Mouse (Mus musculus) neutrophil, adult 5-6 weeks (primary cell): ENCODE measurements at regions not wholly inside any gene's neighbourhood (a gene's known extent, or its start where the extent isn't known, plus 50 kb on each side); places are given as distances from the start of the nearest gene placed in this dataset.
"Not testable (repeated sequence)": the region's sequence is repeated elsewhere in the genome, so short reads cannot be mapped to it uniquely, and the experiment has no call there.

ENCODE experiments used
- ATAC-seq: fragments of 151-379, 151-347 bp; 2 replicates; pipeline ENCODE4 v1.8.0; 2017; ENCODE audit warnings: mild to moderate bottlenecking, moderate TSS enrichment; ENCODE audit not compliant: insufficient number of reproducible peaks, poor library complexity, low FRiP score, severe bottlenecking; ENCODE audit errors: extremely low read depth

GRCm38 (mm10) chr14:59075845-59076745 is 66.6 kb downstream of the 1700129C05Rik start:
- ATAC-seq, result no peak

DNA sequence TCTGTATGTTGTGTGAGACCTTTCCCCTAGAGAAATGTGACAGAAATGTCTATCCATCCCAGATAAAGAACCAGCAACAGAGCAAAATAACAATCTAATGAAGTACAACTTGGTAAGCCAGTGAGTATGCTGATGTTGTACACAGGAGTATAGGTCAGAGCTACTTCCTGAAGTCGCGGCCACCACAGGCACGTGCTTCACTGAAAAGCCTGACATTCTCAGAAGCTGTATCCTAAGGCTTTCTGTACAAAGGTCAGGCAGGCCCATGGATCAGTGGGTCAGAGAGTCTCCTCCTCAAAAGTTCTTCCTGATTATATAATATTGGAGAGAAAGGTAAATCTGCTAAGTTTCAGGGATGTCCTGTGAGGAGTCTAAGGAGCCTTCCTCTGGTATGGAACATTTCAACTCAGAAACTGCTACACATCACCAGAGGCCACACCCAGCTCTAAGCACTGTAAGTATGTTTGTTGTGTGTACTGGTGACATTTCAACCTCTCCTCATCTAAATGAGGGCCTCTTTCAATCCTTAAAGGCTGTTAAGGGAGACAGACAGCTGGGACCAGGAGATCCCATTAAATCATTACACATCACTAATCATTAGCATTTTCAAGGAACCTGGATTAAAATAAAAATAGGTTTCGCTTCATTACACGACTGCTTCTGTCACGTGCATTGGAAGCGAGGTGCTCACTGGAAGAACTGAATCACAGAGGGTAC is 70.2 kb downstream of the 1700129C05Rik start:
- no peak for ATAC-seq

GRCm38 (mm10) chr14:59070056-59070455 is 72.6 kb downstream of the 1700129C05Rik start:
- no peak for ATAC-seq

DNA sequence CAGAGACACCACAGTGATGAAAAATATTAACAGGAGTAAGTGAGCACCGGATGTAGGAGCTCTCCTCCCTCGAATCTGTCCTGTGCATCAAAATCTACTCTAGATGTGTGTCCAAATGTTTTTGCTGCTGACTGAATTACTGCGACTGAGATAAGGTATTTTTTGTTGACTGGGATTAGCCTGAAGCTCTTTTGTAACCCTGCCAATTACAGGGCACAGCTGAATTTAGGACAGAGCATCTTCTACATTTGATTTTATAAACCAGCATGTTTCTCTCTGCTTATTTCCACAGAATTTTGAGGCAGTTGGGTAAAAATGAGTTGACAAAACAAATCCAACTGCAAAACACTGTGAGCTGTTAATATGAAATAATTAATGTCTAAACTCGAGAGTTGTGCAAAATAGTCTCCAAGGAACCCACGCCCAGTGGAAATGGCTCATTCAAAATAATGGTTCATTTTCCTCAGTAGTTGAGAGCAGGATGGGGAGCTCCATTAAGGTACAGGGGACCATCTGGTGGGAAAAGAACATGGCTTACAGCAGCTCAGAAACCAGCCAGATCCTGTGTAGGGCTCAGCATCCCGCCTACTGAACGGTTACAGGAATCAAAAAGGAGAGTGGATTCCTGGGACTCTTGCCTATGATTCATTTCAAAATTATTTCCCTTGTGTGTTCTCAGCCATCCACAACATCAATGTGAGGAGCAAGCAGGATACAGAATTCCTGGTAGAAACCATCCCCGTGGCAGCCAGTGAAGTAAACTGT is 76.1 kb downstream of the 1700129C05Rik start:
- ATAC-seq, result no peak

DNA sequence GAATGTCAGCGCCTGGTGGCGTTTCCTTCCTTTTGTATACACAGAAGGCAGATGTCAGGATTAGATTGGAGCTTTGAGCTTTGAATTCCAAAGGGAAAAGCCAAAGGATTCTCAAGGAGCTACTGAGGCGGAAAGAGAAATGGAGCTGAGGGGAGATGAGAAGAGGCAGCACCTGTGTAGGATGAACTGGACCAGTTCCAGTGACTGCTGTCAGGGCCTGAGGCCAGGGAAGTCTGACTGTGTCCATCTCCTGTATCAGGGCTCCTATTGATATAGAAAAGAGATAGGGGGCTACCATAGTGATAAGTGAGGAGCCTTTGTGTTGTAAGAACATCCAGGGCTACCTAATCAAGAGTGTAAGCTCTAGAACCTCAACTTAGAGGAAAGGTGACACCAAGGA is 79.5 kb downstream of the 1700129C05Rik start:
- ATAC-seq, result no peak

DNA sequence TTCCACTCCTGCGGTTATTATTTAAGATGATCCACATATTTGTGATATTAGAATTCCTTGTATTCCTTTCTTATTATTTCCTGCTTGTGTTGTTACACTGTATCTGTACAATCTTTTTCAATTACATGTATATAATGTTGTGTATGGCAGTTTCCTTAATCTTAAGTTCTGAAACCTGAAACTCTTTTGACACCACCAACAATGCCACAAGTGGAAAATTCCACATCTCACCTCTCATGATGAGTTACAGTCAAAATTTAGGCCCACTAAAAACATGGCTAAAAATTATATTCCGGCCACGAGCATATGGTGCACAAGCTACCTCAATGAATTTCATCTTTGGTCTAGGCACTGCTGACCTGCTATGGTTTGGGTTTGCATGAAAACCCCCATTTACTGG is 85.9 kb downstream of the 1700129C05Rik start:
- ATAC-seq, result no peak

DNA sequence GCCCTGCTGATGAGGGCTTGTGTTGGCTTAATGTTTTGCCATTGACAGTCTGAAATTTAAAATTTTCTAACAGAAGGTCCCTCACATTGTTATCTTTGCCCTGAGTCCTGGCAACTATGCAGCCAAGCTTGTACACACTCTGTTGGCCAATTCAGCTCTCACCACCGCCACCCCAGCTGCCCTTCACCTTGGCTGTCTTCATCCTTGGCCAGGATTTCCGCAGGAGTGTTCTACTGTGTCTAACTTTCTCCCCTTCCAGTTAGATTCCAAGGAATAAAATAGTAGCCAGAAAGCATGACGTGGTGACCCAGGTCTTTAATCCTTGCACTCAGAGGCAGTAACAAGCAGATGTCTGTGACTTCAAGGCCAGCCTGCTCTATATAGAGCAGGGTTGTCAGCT is 87.4 kb downstream of the 1700129C05Rik start:
- no peak for ATAC-seq

DNA sequence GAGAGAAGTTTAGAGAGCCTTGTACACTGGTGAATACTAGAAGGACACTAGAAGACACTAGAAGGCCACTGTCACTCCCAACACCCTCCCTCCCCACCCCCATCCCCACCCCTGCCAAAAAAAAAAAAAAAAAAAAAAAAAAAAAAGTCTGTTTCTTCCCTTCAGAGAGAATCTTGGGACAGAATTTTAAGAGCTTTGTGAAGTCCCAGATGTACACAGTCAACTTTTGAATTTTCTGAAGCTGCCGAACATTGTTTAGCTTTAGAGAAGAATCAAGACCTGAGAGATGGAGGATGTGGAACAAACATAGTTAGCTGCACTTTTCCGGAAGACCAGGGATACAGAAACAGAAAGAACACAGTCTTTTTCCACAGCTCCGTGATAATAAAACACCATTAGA is 90.3 kb downstream of the 1700129C05Rik start:
- ATAC-seq, result no peak

- ATAC-seq, result no peak
These were observed 91.2 kb downstream of the 1700129C05Rik start for GRCm38 (mm10) chr14:59051478-59051879.

DNA sequence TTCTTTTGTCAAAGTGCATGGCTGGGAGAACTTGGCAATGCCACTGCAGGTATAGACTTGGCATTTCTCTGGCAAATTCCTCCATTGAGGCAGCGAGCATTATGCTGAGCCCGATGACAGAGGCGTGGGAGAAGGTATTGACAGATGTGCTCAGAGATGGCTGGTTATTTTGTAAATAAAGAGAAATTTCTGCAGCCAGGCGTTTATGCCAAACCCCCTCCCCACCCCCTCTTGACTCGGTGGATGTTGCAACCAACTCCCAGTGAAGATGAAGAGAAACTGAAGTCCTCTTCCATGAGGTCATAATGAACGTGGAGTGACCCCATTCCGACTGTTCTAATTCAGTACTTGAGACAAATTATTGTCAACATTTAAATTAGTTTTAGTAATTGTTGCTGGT is 97.0 kb downstream of the 1700129C05Rik start:
- ATAC-seq, result no peak

GRCm38 (mm10) chr14:59045235-59045634 is 97.5 kb downstream of the 1700129C05Rik start:
- no peak for ATAC-seq

- no peak for ATAC-seq
These were observed 100.5 kb downstream of the 1700129C05Rik start for GRCm38 (mm10) chr14:59042152-59042551.

DNA sequence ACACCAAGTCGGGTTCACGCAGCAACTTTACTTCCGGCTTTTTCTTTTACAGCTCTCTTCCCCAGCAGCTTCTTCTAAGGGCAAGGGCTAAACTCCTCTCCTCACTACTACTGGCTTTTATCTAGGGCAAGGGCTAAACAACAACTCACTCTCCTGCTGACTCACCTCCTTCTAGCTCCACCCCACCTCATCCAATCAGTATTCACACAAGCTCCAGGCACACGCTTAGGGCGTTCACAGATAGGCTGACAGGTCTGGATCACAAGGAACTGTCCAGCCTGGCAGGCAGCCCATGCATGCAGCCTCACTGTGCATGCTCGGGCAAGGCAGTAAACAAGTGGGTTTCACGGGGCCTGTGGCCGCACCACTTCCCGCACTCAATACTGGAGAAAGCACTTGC is 116.9 kb downstream of the 1700129C05Rik start:
- not testable (repeated sequence) for ATAC-seq

- no peak for ATAC-seq
These were observed 133.2 kb downstream of the 1700129C05Rik start for GRCm38 (mm10) chr14:59009534-59009933.

DNA sequence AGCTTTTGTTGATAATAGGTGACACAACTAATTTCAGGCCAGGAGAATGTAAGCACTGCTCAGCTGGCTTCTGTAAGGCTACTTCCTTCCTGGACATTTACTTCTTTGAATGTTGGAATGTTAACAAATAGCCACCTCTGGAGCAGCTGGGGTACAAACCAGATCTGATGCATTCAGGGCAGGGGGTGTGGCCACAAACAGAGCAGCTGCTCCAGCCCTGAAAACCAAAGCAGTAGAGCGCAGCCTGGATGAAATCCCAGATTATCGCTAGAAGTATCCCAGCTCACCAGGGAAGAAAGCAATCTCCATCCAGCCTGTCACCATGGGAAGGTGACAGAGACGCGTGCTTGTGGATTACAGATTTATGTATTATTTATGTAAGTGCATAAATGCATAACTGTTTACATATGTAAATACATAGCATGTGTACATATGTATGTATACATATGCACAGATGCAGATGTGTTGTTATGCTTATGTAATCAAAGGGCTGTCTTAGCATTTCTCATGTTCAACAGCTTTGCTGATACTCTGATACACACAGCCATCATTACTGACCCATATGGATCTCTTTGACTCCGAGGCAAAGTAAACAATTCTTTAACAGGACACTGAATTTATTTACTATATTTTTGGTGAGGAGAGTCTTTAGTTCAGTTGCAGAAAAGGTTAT is 143.5 kb downstream of the 1700129C05Rik start:
- no peak for ATAC-seq

GRCm38 (mm10) chr14:58994994-58995393 is 147.7 kb downstream of the 1700129C05Rik start:
- no peak for ATAC-seq

- no peak for ATAC-seq
These were observed 153.0 kb downstream of the 1700129C05Rik start for GRCm38 (mm10) chr14:58989644-58990217.

- no peak for ATAC-seq
These were observed 155.0 kb downstream of the 1700129C05Rik start for GRCm38 (mm10) chr14:58987688-58988087.

DNA sequence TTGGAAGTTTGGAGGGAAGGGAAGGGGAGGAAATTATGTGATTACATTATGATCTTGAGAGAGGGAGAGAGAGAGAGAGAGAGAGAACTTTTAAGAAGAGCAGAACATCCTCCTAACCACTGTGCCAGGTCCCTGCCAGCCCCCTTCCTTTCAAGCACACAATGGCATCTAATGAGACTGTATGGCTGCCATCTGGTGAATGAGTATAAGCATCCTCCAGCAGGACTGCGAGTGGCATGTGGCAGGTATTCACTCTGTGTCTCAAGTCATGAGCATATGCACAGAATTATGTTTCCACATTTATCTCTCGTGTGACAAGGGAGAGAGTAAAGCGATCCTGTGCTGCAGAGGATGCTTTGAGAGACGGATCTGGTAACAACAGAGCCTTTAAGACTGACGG is 156.9 kb downstream of the 1700129C05Rik start:
- ATAC-seq, result no peak
